Mouse (Mus musculus) heart, adult 2 months (tissue): ENCODE data around the gene Rtbdn.
A peak's percentile ranks its signal among the peaks of the same experiment; 100 is the strongest.

Experiments
- CTCF ChIP-seq: fragments of 200-600 bp; IDR thresholded peaks from 2 replicates; pipeline ENCODE4 v1.8.1; 2022; ENCODE audit warnings: antibody characterized with exemption, mild to moderate bottlenecking, moderate library complexity
- EP300 ChIP-seq: fragments of 200-500 bp; IDR thresholded peaks from 2 replicates; pipeline ENCODE4 v1.6.1; 2011; ENCODE audit warnings: low read depth, low read length, control low read depth; ENCODE audit not compliant: insufficient read depth

DNA sequence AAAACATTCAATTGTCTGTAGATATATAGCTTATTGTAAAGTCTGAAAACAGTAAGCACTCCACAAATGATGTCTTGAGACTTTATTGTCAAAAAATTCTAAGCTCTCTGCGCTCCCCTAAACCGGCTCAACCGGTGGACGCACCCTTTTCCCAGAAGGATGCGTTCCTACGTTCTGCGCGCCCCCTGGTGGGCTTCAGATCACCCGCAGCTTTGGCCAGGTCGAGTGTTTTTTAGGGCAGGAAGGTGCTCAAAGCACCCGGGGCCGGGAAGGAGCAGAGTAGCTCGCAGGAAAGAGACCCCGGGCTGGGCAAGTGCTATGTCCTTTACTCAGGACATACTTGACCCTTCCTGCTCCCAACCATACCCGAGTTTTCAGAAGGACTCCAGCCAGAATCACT, 43.0 kb downstream of the Rtbdn start:
- TF ChIP-seq EP300 (peak; percentile 89), CTCF (peak; percentile 67)
